Mouse (Mus musculus): Measurements from ENCODE around the gene Brsk1. TPM values are rescaled to one million over a fixed set of nuclear protein-coding genes. Genes with fewer than 3 reads are reported as not detected.

Brsk1 gene
- not detected in 3 replicates for total RNA-seq (2017)

GRCm38 (mm10) chr7:4690387-4690786 is at the start of gene Brsk1:
Gene Brsk1 (plus strand): TSS chr7:4690604.
- ATAC-seq (replicated peaks; ENCODE audit: insufficient number of reproducible peaks, low FRiP score, low TSS enrichment, poor library complexity, severe bottlenecking): no peak

GRCm38 (mm10) chr7:4641155-4641554 is 49.2 kb upstream of the Brsk1 start:
- ATAC-seq (replicated peaks; ENCODE audit: insufficient number of reproducible peaks, low FRiP score, low TSS enrichment, poor library complexity, severe bottlenecking): no peak

- ATAC-seq (replicated peaks; ENCODE audit: insufficient number of reproducible peaks, low FRiP score, low TSS enrichment, poor library complexity, severe bottlenecking): no peak
These were observed 48.4 kb upstream of the Brsk1 start for GRCm38 (mm10) chr7:4641956-4642355.

- no peak for ATAC-seq (replicated peaks; ENCODE audit: insufficient number of reproducible peaks, low FRiP score, low TSS enrichment, poor library complexity, severe bottlenecking)
These were observed 47.2 kb upstream of the Brsk1 start for GRCm38 (mm10) chr7:4643225-4643624.

GRCm38 (mm10) chr7:4646806-4647205 is 43.6 kb upstream of the Brsk1 start:
- ATAC-seq (replicated peaks; ENCODE audit: insufficient number of reproducible peaks, low FRiP score, low TSS enrichment, poor library complexity, severe bottlenecking): no peak

- peak; percentile 91 for ATAC-seq (replicated peaks; ENCODE audit: insufficient number of reproducible peaks, low FRiP score, low TSS enrichment, poor library complexity, severe bottlenecking)
These were observed 43.1 kb upstream of the Brsk1 start for GRCm38 (mm10) chr7:4647291-4647690.

- peak; percentile 11; the same call in 1 of the 2 replicates for ATAC-seq (replicated peaks; ENCODE audit: insufficient number of reproducible peaks, low FRiP score, low TSS enrichment, poor library complexity, severe bottlenecking)
These were observed 42.4 kb upstream of the Brsk1 start for GRCm38 (mm10) chr7:4647992-4648391.

GRCm38 (mm10) chr7:4651581-4651980 is 38.8 kb upstream of the Brsk1 start:
- ATAC-seq (replicated peaks; ENCODE audit: insufficient number of reproducible peaks, low FRiP score, low TSS enrichment, poor library complexity, severe bottlenecking): no peak

GRCm38 (mm10) chr7:4652726-4653125 is 37.7 kb upstream of the Brsk1 start:
- ATAC-seq (replicated peaks; ENCODE audit: insufficient number of reproducible peaks, low FRiP score, low TSS enrichment, poor library complexity, severe bottlenecking): no peak

- no peak for ATAC-seq (replicated peaks; ENCODE audit: insufficient number of reproducible peaks, low FRiP score, low TSS enrichment, poor library complexity, severe bottlenecking)
These were observed 37.1 kb upstream of the Brsk1 start for GRCm38 (mm10) chr7:4653351-4653750.

GRCm38 (mm10) chr7:4653780-4654179 is 36.6 kb upstream of the Brsk1 start:
- ATAC-seq (replicated peaks; ENCODE audit: insufficient number of reproducible peaks, low FRiP score, low TSS enrichment, poor library complexity, severe bottlenecking): peak; percentile 79

GRCm38 (mm10) chr7:4654221-4654620 is 36.2 kb upstream of the Brsk1 start:
- no peak for ATAC-seq (replicated peaks; ENCODE audit: insufficient number of reproducible peaks, low FRiP score, low TSS enrichment, poor library complexity, severe bottlenecking)

- ATAC-seq (replicated peaks; ENCODE audit: insufficient number of reproducible peaks, low FRiP score, low TSS enrichment, poor library complexity, severe bottlenecking): no peak
These were observed 35.0 kb upstream of the Brsk1 start for GRCm38 (mm10) chr7:4655393-4655792.

- ATAC-seq (replicated peaks; ENCODE audit: insufficient number of reproducible peaks, low FRiP score, low TSS enrichment, poor library complexity, severe bottlenecking): no peak
These were observed 34.5 kb upstream of the Brsk1 start for GRCm38 (mm10) chr7:4655916-4656315.

- no peak for ATAC-seq (replicated peaks; ENCODE audit: insufficient number of reproducible peaks, low FRiP score, low TSS enrichment, poor library complexity, severe bottlenecking)
These were observed 33.6 kb upstream of the Brsk1 start for GRCm38 (mm10) chr7:4656818-4657217.

- no peak for ATAC-seq (replicated peaks; ENCODE audit: insufficient number of reproducible peaks, low FRiP score, low TSS enrichment, poor library complexity, severe bottlenecking)
These were observed 32.8 kb upstream of the Brsk1 start for GRCm38 (mm10) chr7:4657521-4658127.

- ATAC-seq (replicated peaks; ENCODE audit: insufficient number of reproducible peaks, low FRiP score, low TSS enrichment, poor library complexity, severe bottlenecking): no peak
These were observed 32.1 kb upstream of the Brsk1 start for GRCm38 (mm10) chr7:4658128-4658907.

GRCm38 (mm10) chr7:4658912-4659551 is 31.4 kb upstream of the Brsk1 start, which contains the start of gene Ppp6r1:
Gene Ppp6r1 (minus strand): TSS chr7:4659019.
- peak; percentile 84 for ATAC-seq (replicated peaks; ENCODE audit: insufficient number of reproducible peaks, low FRiP score, low TSS enrichment, poor library complexity, severe bottlenecking)

- no peak for ATAC-seq (replicated peaks; ENCODE audit: insufficient number of reproducible peaks, low FRiP score, low TSS enrichment, poor library complexity, severe bottlenecking)
These were observed 30.4 kb upstream of the Brsk1 start for GRCm38 (mm10) chr7:4659911-4660443.

All from monocyte, adult 5-6 weeks (primary cell).